Mouse (Mus musculus): ENCODE data around the gene 2300002M23Rik.

Gene 2300002M23Rik

DNA sequence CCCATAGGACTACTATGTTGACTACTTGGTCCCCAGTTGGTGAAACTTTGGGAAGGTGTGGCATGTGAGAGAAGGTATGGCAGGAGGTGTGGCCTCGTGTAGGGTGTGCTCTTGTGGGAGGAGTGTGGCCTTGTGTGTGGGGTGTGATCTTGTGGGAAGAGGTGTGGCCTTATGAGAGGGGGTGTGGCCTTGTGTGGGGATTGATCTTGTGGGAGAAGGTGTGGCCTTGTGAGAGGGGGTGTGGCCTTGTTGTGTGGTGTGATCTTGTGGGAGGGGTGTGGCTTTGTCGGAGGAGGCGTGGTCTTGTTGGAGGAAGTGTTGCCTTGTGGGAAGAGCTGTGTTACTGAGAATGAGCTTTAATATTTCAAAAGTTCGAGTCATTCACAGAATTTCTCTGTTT is 49.9 kb downstream of the 2300002M23Rik start:
- no peak for DNase-seq (ENCODE audit: low read depth, low spot score)

Measured in skeletal muscle tissue, adult 2 months (tissue).